Mouse (Mus musculus): Measurements from ENCODE around the gene Pacrg. TPM values are rescaled to one million over a fixed set of nuclear protein-coding genes. Genes with fewer than 3 reads are reported as not detected.

Pacrg gene
- polyA plus RNA-seq, 1 experiment from 2014 or later = 0.89 TPM

GRCm38 (mm10) chr17:10488873-10489272 lies 351.2 kb downstream of the Pacrg start:
- Histone ChIP-seq H3K27ac (peak overlapping the region; percentile 71; the same call in 1 of the 2 replicates), H3K9me3 (no peaks in the 10 kb centered on the region), H3K27me3 (ENCODE audit: insufficient read depth, poor library complexity, severe bottlenecking) (no peaks in the 10 kb centered on the region), H3K4me3 (no peak overlapping the region), H3K4me1 (peaks cover 50% of the 10 kb centered on the region), H3K36me3 (no peaks in the 10 kb centered on the region)
- WGBS = 96% methylated on average over 2 of the region's 2 CpGs
- DNase-seq (ENCODE audit: low spot score) = no peak

- WGBS = 58% methylated on average over 6 of the region's 6 CpGs
- no peaks in the 10 kb centered on the region for H3K9me3 ChIP-seq
- no peak overlapping the region for H3K4me3 ChIP-seq
- no peaks in the 10 kb centered on the region for H3K27me3 ChIP-seq (ENCODE audit: insufficient read depth, poor library complexity, severe bottlenecking)
- H3K4me1 ChIP-seq = peaks cover 17% of the 10 kb centered on the region
- no peak for DNase-seq (ENCODE audit: low spot score)
- no peaks in the 10 kb centered on the region for H3K36me3 ChIP-seq
- H3K27ac ChIP-seq = no peak overlapping the region
Measured at GRCm38 (mm10) chr17:10483945-10484546, 356.1 kb downstream of the Pacrg start.

GRCm38 (mm10) chr17:10481081-10481480 lies 359.0 kb downstream of the Pacrg start:
- Histone ChIP-seq H3K27me3 (ENCODE audit: insufficient read depth, poor library complexity, severe bottlenecking) (no peaks in the 10 kb centered on the region), H3K4me1 (peaks cover 44% of the 10 kb centered on the region), H3K27ac (peak overlapping the region; percentile 86), H3K4me3 (no peak overlapping the region), H3K9me3 (no peaks in the 10 kb centered on the region), H3K36me3 (no peaks in the 10 kb centered on the region)
- 64% methylated on average over 1 of the region's 1 CpGs for WGBS
- no peak for DNase-seq (ENCODE audit: low spot score)

- H3K4me3 ChIP-seq = no peak overlapping the region
- peak overlapping the region; percentile 86 for H3K27ac ChIP-seq
- H3K36me3 ChIP-seq = no peaks in the 10 kb centered on the region
- H3K9me3 ChIP-seq = no peaks in the 10 kb centered on the region
- peaks cover 58% of the 10 kb centered on the region for H3K4me1 ChIP-seq
- no peak for DNase-seq (ENCODE audit: low spot score)
- WGBS = 50% methylated on average over 17 of the region's 17 CpGs
- no peaks in the 10 kb centered on the region for H3K27me3 ChIP-seq (ENCODE audit: insufficient read depth, poor library complexity, severe bottlenecking)
Measured at GRCm38 (mm10) chr17:10479020-10479707, 360.9 kb downstream of the Pacrg start.

GRCm38 (mm10) chr17:10478377-10478776 lies 361.7 kb downstream of the Pacrg start:
- no peak overlapping the region for H3K4me3 ChIP-seq
- no peaks in the 10 kb centered on the region for H3K27me3 ChIP-seq (ENCODE audit: insufficient read depth, poor library complexity, severe bottlenecking)
- peak overlapping the region; percentile 86 for H3K27ac ChIP-seq
- no peak for DNase-seq (ENCODE audit: low spot score)
- H3K9me3 ChIP-seq = no peaks in the 10 kb centered on the region
- WGBS = 60% methylated on average over 3 of the region's 3 CpGs
- peaks cover 62% of the 10 kb centered on the region for H3K4me1 ChIP-seq
- H3K36me3 ChIP-seq = no peaks in the 10 kb centered on the region

GRCm38 (mm10) chr17:10476807-10477206 lies 363.3 kb downstream of the Pacrg start:
- peaks cover 71% of the 10 kb centered on the region for H3K4me1 ChIP-seq
- peak overlapping the region; percentile 86 for H3K27ac ChIP-seq
- DNase-seq (ENCODE audit: low spot score) = no peak
- H3K27me3 ChIP-seq (ENCODE audit: insufficient read depth, poor library complexity, severe bottlenecking) = no peaks in the 10 kb centered on the region
- H3K4me3 ChIP-seq = no peak overlapping the region
- 82% methylated on average over 7 of the region's 7 CpGs for WGBS
- H3K9me3 ChIP-seq = no peaks in the 10 kb centered on the region
- no peaks in the 10 kb centered on the region for H3K36me3 ChIP-seq

- H3K4me3 ChIP-seq = no peak overlapping the region
- no peaks in the 10 kb centered on the region for H3K36me3 ChIP-seq
- no peaks in the 10 kb centered on the region for H3K27me3 ChIP-seq (ENCODE audit: insufficient read depth, poor library complexity, severe bottlenecking)
- DNase-seq (ENCODE audit: low spot score) = no peak
- WGBS = 73% methylated on average over 6 of the region's 6 CpGs
- no peaks in the 10 kb centered on the region for H3K9me3 ChIP-seq
- peaks cover 68% of the 10 kb centered on the region for H3K4me1 ChIP-seq
- H3K27ac ChIP-seq = peak overlapping the region; percentile 86
Measured at GRCm38 (mm10) chr17:10474972-10475371, 365.1 kb downstream of the Pacrg start.

GRCm38 (mm10) chr17:10473826-10474384 lies 366.2 kb downstream of the Pacrg start:
- H3K9me3 ChIP-seq = no peaks in the 10 kb centered on the region
- H3K4me1 ChIP-seq = peaks cover 60% of the 10 kb centered on the region
- H3K27ac ChIP-seq = peak overlapping the region; percentile 86
- no peaks in the 10 kb centered on the region for H3K27me3 ChIP-seq (ENCODE audit: insufficient read depth, poor library complexity, severe bottlenecking)
- DNase-seq (ENCODE audit: low spot score) = peak; percentile 96
- 12% methylated on average over 7 of the region's 7 CpGs for WGBS
- H3K4me3 ChIP-seq = no peak overlapping the region
- H3K36me3 ChIP-seq = no peaks in the 10 kb centered on the region

- Histone ChIP-seq H3K4me1 (peaks cover 53% of the 10 kb centered on the region), H3K9me3 (no peaks in the 10 kb centered on the region), H3K36me3 (no peaks in the 10 kb centered on the region), H3K27me3 (ENCODE audit: insufficient read depth, poor library complexity, severe bottlenecking) (no peaks in the 10 kb centered on the region), H3K4me3 (no peak overlapping the region), H3K27ac (peak overlapping the region; percentile 86)
- no peak for DNase-seq (ENCODE audit: low spot score)
- 61% methylated on average over 6 of the region's 6 CpGs for WGBS
Measured at GRCm38 (mm10) chr17:10473175-10473574, 366.9 kb downstream of the Pacrg start.

GRCm38 (mm10) chr17:10469874-10470568 lies 370.1 kb downstream of the Pacrg start:
- H3K36me3 ChIP-seq = no peaks in the 10 kb centered on the region
- 0 out of 2 replicates have a peak overlapping the region, but pooled peaks have one; percentile 0 for H3K27ac ChIP-seq
- H3K9me3 ChIP-seq = no peaks in the 10 kb centered on the region
- H3K4me1 ChIP-seq = peaks cover 31% of the 10 kb centered on the region
- H3K27me3 ChIP-seq (ENCODE audit: insufficient read depth, poor library complexity, severe bottlenecking) = no peaks in the 10 kb centered on the region
- no peak for DNase-seq (ENCODE audit: low spot score)
- H3K4me3 ChIP-seq = no peak overlapping the region
- 82% methylated on average over 9 of the region's 9 CpGs for WGBS

- Histone ChIP-seq H3K4me3 (no peak overlapping the region), H3K4me1 (peaks cover 13% of the 10 kb centered on the region), H3K27ac (peak overlapping the region; percentile 59), H3K9me3 (no peaks in the 10 kb centered on the region), H3K27me3 (ENCODE audit: insufficient read depth, poor library complexity, severe bottlenecking) (no peaks in the 10 kb centered on the region), H3K36me3 (no peaks in the 10 kb centered on the region)
- 80% methylated on average over 3 of the region's 3 CpGs for WGBS
- DNase-seq (ENCODE audit: low spot score) = no peak
Measured at GRCm38 (mm10) chr17:10467102-10467501, 373.0 kb downstream of the Pacrg start.

GRCm38 (mm10) chr17:10465467-10465866 lies 374.6 kb downstream of the Pacrg start:
- Histone ChIP-seq H3K9me3 (no peaks in the 10 kb centered on the region), H3K4me3 (no peak overlapping the region), H3K36me3 (no peaks in the 10 kb centered on the region), H3K27me3 (ENCODE audit: insufficient read depth, poor library complexity, severe bottlenecking) (no peaks in the 10 kb centered on the region), H3K4me1 (peaks cover 13% of the 10 kb centered on the region), H3K27ac (peak overlapping the region; percentile 44; the same call in 1 of the 2 replicates)
- 82% methylated on average over 6 of the region's 6 CpGs for WGBS
- DNase-seq (ENCODE audit: low spot score) = no peak

- H3K4me1 ChIP-seq = peaks cover 13% of the 10 kb centered on the region
- peak overlapping the region; percentile 44 for H3K27ac ChIP-seq
- H3K36me3 ChIP-seq = no peaks in the 10 kb centered on the region
- WGBS = 63% methylated on average over 3 of the region's 3 CpGs
- no peak overlapping the region for H3K4me3 ChIP-seq
- no peak for DNase-seq (ENCODE audit: low spot score)
- no peaks in the 10 kb centered on the region for H3K27me3 ChIP-seq (ENCODE audit: insufficient read depth, poor library complexity, severe bottlenecking)
- no peaks in the 10 kb centered on the region for H3K9me3 ChIP-seq
Measured at GRCm38 (mm10) chr17:10464700-10465099, 375.4 kb downstream of the Pacrg start.

Measured in heart, embryonic 10.5 days (tissue).